Mouse (Mus musculus) right cerebral cortex, postnatal 4 days (tissue): ENCODE data around the gene Mta3.
"Not testable (repeated sequence)": the region's sequence is repeated elsewhere in the genome, so short reads cannot be mapped to it uniquely, and the experiment has no call there.

ENCODE experiments used
- DNase-seq: peaks from one replicate; pipeline ENCODE4 v3.0.0-alpha.2; 2022

The Mta3 gene

GRCm38 (mm10) chr17:83709517-83709916, 3.6 kb downstream of the Mta3 start:
- not testable (repeated sequence) for DNase-seq

- DNase-seq = no peak
Measured at GRCm38 (mm10) chr17:83710639-83711038, 4.7 kb downstream of the Mta3 start.

GRCm38 (mm10) chr17:83712341-83712740, 6.4 kb downstream of the Mta3 start:
- DNase-seq = no peak

GRCm38 (mm10) chr17:83720449-83720848, 14.5 kb downstream of the Mta3 start:
- no peak for DNase-seq

- no peak for DNase-seq
Measured at GRCm38 (mm10) chr17:83721157-83721556, 15.2 kb downstream of the Mta3 start.

GRCm38 (mm10) chr17:83723064-83723463, 17.1 kb downstream of the Mta3 start:
- no peak for DNase-seq

GRCm38 (mm10) chr17:83726496-83726895, 20.5 kb downstream of the Mta3 start:
- DNase-seq = no peak

GRCm38 (mm10) chr17:83727707-83728106, 21.7 kb downstream of the Mta3 start:
- DNase-seq = no peak

GRCm38 (mm10) chr17:83729029-83729428, 23.1 kb downstream of the Mta3 start:
- DNase-seq = no peak

- DNase-seq = no peak
Measured at GRCm38 (mm10) chr17:83730123-83730522, 24.2 kb downstream of the Mta3 start.

- no peak for DNase-seq
Measured at GRCm38 (mm10) chr17:83732166-83732629, 26.2 kb downstream of the Mta3 start.

- no peak for DNase-seq
Measured at GRCm38 (mm10) chr17:83732801-83733200, 26.8 kb downstream of the Mta3 start.

- no peak for DNase-seq
Measured at GRCm38 (mm10) chr17:83736701-83737100, 30.7 kb downstream of the Mta3 start.

GRCm38 (mm10) chr17:83737775-83738174, 31.8 kb downstream of the Mta3 start:
- DNase-seq = no peak

GRCm38 (mm10) chr17:83740135-83740676, 34.2 kb downstream of the Mta3 start:
- no peak for DNase-seq

- no peak for DNase-seq
Measured at GRCm38 (mm10) chr17:83741243-83741642, 35.3 kb downstream of the Mta3 start.

- DNase-seq = no peak
Measured at GRCm38 (mm10) chr17:83744231-83744824, 38.4 kb downstream of the Mta3 start.

GRCm38 (mm10) chr17:83747405-83748160, 41.6 kb downstream of the Mta3 start:
- DNase-seq = no peak

- DNase-seq = no peak
Measured at GRCm38 (mm10) chr17:83750216-83750950, 44.4 kb downstream of the Mta3 start.

GRCm38 (mm10) chr17:83753112-83753899, 47.3 kb downstream of the Mta3 start:
- no peak for DNase-seq

GRCm38 (mm10) chr17:83758096-83758495, 52.1 kb downstream of the Mta3 start:
- no peak for DNase-seq

- DNase-seq = no peak
Measured at GRCm38 (mm10) chr17:83759547-83759946, 53.6 kb downstream of the Mta3 start.

GRCm38 (mm10) chr17:83764538-83764937, 58.6 kb downstream of the Mta3 start:
- DNase-seq = no peak
